13 mouse cellular contexts compared by ENCODE assay signal in genomic region chr11:86386576-86386975, GRCm38 (mm10). TPM values are rescaled to one million over a fixed set of nuclear protein-coding genes. Genes with fewer than 3 reads are reported as not detected.
A peak's percentile ranks its signal among the peaks of the same experiment; 100 is the strongest.
DNase-seq lines count a peak whose midpoint lies in the region; ATAC-seq lines count a peak whose summit lies in the region.
"Had no signal": no experiment of that assay in that cellular context is flagged by ENCODE, and none has a peak within 500 bp of the region (broad histone marks: within the 10 kb centered on the region; RNA-seq: fewer than 3 reads in every experiment).

No protein-coding gene starts in this region.

- DNase-seq in cerebellum, postnatal 14 days: peak; percentile 61 to 70
- peak; percentile 41 for DNase-seq in heart, adult 11 months
- no peak for DNase-seq in heart, adult 18-20 months
- DNase-seq in retina, postnatal 1 day: peak; percentile 40
- DNase-seq in retina, embryonic 14.5 days (ENCODE audit: low spot score): no peak
- peak; percentile 19 to 29 for DNase-seq in layer of hippocampus, postnatal 14 days (ENCODE audit: low spot score in 2 of 2)
- DNase-seq: adrenal gland, adult 8-10 months; cerebellum, adult 9-10 months; kidney, adult 8-10 months; kidney, postnatal 25 days had no signal

- no peak for ATAC-seq in cerebellum, adult (ENCODE audit: insufficient number of reproducible peaks, low FRiP score, low TSS enrichment)
- no peak for ATAC-seq in erythroblast, adult 5-6 weeks (replicated peaks; ENCODE audit: low FRiP score, poor library complexity, severe bottlenecking)
- ATAC-seq: midbrain, embryonic 15.5 days had no signal

RNA-seq across cellular contexts. Expression of gene Med13, which starts 29.2 kb away (rescaled TPM):
- total RNA-seq in heart, adult 18-20 months (2021): 10 to 100 TPM; 32.9 to 36.2 TPM
- 10 to 100 TPM; 57.9 to 60.9 TPM for total RNA-seq in layer of hippocampus, postnatal 14 days (2021)
- total RNA-seq in erythroblast, adult 5-6 weeks (2015; ENCODE audit: low replicate concordance): 62.1 and 79.6 TPM in 2 replicates
- total RNA-seq in erythroblast, adult 5-6 weeks (2017; ENCODE audit: low replicate concordance): 112 and 120 TPM in 2 replicates

Comparison
In these comparisons a context has a peak if more than half of its experiments do, and no peak if none do; other contexts are left out.
1. DNase-seq: peak in cerebellum, postnatal 14 days (2 of 2), heart, adult 11 months (single experiment), retina, postnatal 1 day (single experiment) and layer of hippocampus, postnatal 14 days (2 of 2); none in heart, adult 18-20 months (0 of 2) and retina, embryonic 14.5 days (single experiment).